Mouse (Mus musculus) liver, postnatal 0 days (tissue): ENCODE measurements around the gene Mycn.

Source experiments
- CTCF ChIP-seq: sonication (generic); IDR thresholded peaks from 2 replicates; pipeline ENCODE4 v1.5.1; 2016; ENCODE audit warnings: antibody characterized with exemption, low read depth
- EP300 ChIP-seq: IDR thresholded peaks from 2 replicates; pipeline ENCODE4 v1.6.1; 2016; ENCODE audit warnings: antibody characterized with exemption, low read depth, mild to moderate bottlenecking

DNA sequence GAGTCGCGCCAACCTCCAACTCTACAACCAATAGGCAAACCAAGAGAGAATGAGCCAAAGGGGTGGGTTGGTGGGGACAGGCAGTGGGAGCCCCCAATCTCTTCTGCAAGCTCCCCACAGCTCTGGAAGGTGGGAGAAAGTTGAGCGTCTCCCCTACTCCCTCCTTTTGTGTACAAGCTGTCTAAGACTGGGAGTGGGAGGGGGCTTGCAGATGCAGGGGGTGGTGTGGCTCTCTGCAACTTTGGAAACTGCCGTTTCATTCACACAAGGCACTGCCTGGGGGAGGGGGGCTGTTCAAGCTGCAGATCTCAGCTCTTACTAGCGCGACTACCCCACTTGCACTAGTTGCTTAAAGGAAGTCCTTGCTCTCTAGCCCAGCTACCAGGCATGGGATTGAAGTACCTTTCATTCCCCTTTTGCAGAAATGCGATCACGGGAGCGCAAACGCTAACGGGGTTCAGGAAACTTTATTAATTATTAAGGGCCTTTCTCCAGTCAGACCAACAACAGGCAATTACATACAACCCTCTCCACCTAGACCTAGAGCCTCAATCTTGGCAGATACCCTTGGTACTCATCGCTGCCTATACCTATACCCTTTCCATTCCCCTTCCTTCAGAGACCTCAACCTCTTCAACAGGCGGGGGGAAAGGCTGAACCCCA is 1.1 kb downstream of the Mycn start:
- TF ChIP-seq CTCF (no peak), EP300 (no peak)
